Mouse (Mus musculus) stomach, postnatal 0 days (tissue): ENCODE measurements around the gene Ern1. TPM values are rescaled to one million over a fixed set of nuclear protein-coding genes. Genes with fewer than 3 reads are reported as not detected.

Experiments
- ATAC-seq: fragments of 200-750 bp; cut with Nextera tagmentation; 2 replicates; pipeline ENCODE4 v1.8.0; 2017; ENCODE audit not compliant: low FRiP score, low TSS enrichment
- DNase-seq: peaks from one replicate; pipeline ENCODE4 v3.0.0-alpha.2; 2016; ENCODE audit warnings: low spot score
- H3K27ac ChIP-seq: fragments of 300-500 bp; sonication (generic); replicated peaks from 2 replicates; pipeline ENCODE4 v1.5.1; 2014; ENCODE audit warnings: mild to moderate bottlenecking, control low read depth
- H3K27me3 ChIP-seq: fragments of 300-500 bp; sonication (generic); 2 replicates; pipeline ENCODE4 v1.6.1; 2014; ENCODE audit warnings: low read length; ENCODE audit not compliant: control insufficient read depth, insufficient read depth
- H3K36me3 ChIP-seq: fragments of 300-500 bp; sonication (generic); 2 replicates; pipeline ENCODE4 v1.6.1; 2014; ENCODE audit warnings: low read length, mixed read lengths; ENCODE audit not compliant: control insufficient read depth, insufficient read depth
- H3K4me1 ChIP-seq: fragments of 300-500 bp; sonication (generic); replicated peaks from 2 replicates; pipeline ENCODE4 v1.6.1; 2014; ENCODE audit warnings: antibody characterized with exemption; ENCODE audit not compliant: control insufficient read depth, insufficient read depth
- H3K4me2 ChIP-seq: fragments of 300-500 bp; sonication (generic); replicated peaks from 2 replicates; pipeline ENCODE4 v1.6.1; 2014; ENCODE audit warnings: low read depth, mild to moderate bottlenecking, control low read depth, moderate library complexity
- H3K4me3 ChIP-seq: fragments of 300-500 bp; sonication (generic); 2 replicates; pipeline ENCODE4 v1.5.1; 2014; ENCODE audit warnings: low read depth, low read length, control low read depth
- H3K9ac ChIP-seq: fragments of 300-500 bp; sonication (generic); 2 replicates; pipeline ENCODE4 v1.6.1; 2014; ENCODE audit warnings: mild to moderate bottlenecking, low read length, control low read depth, mixed read lengths
- H3K9me3 ChIP-seq: fragments of 300-500 bp; sonication (generic); 2 replicates; pipeline ENCODE4 v1.6.1; 2016; ENCODE audit warnings: low read length; ENCODE audit not compliant: control insufficient read depth
- CTCF ChIP-seq: IDR thresholded peaks from 2 replicates; pipeline ENCODE4 v1.5.1; 2016; ENCODE audit warnings: antibody characterized with exemption, low read depth, mild to moderate bottlenecking, moderate library complexity
- EP300 ChIP-seq: optimal IDR thresholded peaks from 2 replicates; pipeline ENCODE3; 2016; ENCODE audit warnings: antibody characterized with exemption
- WGBS: fragments of 180-500 bp; shearing (Covaris S2); extraction: QIAGEN DNeasy Blood & Tissue Kit; methylation state at CpG from one replicate; pipeline ENCODE4 v1.1.7; 2014; 5-methylcytosine and 5-hydroxymethylcytosine counted together
- polyA plus RNA-seq: library from polyadenylated mRNA; unstranded; fragments of >200 nt; fragmentation: Nextera tagmentation; extraction: Ambion mirVana; gene quantifications from 2 replicates; pipeline ENCODE4 v1.2.1, GENCODE M21; 2015

Gene Ern1
- polyA plus RNA-seq, 1 experiment from 2014 or later: 3.7 TPM

- no peak for ATAC-seq
These were observed 19.1 kb downstream of the Ern1 start for GRCm38 (mm10) chr11:106468509-106468908.

GRCm38 (mm10) chr11:106465932-106466331 is 21.7 kb downstream of the Ern1 start:
- H3K27ac ChIP-seq: no peak overlapping the region
- no peaks in the 10 kb centered on the region for H3K27me3 ChIP-seq
- DNase-seq (no peak), ATAC-seq (no peak)
- no peaks in the 10 kb centered on the region for H3K4me1 ChIP-seq
- H3K4me2 ChIP-seq: no peak overlapping the region
- TF ChIP-seq CTCF (no peak), EP300 (no peak)
- H3K9me3 ChIP-seq: no peaks in the 10 kb centered on the region
- WGBS: 55% methylated on average over 4 of the region's 4 CpGs
- H3K9ac ChIP-seq: no peak overlapping the region
- no peaks in the 10 kb centered on the region for H3K36me3 ChIP-seq
- no peak overlapping the region for H3K4me3 ChIP-seq

More at GRCm38 (mm10) chr11:106468509-106468908, 19.1 kb downstream of the Ern1 start:
- Histone ChIP-seq H3K27me3 (no peaks in the 10 kb centered on the region), H3K27ac (no peak overlapping the region), H3K4me2 (no peak overlapping the region), H3K36me3 (no peaks in the 10 kb centered on the region), H3K4me3 (no peak overlapping the region), H3K9ac (no peak overlapping the region), H3K9me3 (no peaks in the 10 kb centered on the region), H3K4me1 (no peaks in the 10 kb centered on the region)
- no peak for DNase-seq
- 84% methylated on average over 1 of the region's 1 CpGs for WGBS
- TF ChIP-seq CTCF (no peak), EP300 (no peak)

- Histone ChIP-seq H3K27me3 (no peaks in the 10 kb centered on the region), H3K4me3 (no peak overlapping the region), H3K9ac (no peak overlapping the region), H3K4me1 (no peaks in the 10 kb centered on the region), H3K4me2 (no peak overlapping the region), H3K27ac (no peak overlapping the region), H3K9me3 (no peaks in the 10 kb centered on the region), H3K36me3 (no peaks in the 10 kb centered on the region)
- no peak for ATAC-seq
- no peak for TF ChIP-seq CTCF
- TF ChIP-seq EP300: no peak
- 97% methylated on average over 1 of the region's 1 CpGs for WGBS
- DNase-seq: no peak
These were observed 22.1 kb downstream of the Ern1 start for GRCm38 (mm10) chr11:106465545-106465903.

DNA sequence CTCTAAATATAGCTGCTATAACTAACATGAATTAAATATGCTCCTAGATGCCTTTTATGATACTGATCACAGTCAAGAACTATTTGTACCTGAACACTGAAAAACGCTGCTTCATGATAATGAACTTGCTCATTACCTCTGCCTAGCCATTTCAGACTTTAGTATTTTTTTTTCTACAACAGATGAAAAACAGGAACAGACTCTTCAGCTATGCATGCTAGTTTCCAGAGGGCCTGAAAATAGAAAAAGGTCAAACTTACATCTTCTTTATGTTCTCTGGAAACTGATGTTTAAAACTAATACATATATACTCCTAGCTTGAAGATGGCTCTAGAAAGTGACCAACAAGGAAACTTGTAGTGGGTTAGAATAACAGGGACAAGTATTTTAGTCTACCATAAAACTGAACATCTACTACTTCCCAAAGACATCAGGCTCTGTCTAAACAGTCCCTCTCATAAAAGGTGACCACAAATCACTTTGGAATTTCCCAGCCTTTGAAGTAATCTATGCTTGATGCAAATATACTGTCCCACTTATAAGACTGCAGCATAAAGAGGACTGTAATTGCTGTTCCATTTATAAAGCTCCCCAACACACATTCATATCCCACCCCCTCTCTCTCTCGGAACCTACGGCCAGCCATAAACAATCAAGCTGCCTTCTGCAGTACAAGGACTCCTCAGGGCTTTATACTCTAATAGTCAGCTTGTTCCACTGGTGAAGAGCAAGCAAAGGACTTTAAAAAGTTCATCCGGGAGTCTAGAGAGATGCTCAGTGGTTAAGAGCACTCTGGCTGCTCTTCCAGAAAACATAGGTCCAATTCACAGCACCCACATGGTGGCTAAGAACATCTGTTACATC is 22.7 kb downstream of the Ern1 start:
- TF ChIP-seq CTCF: no peak
- TF ChIP-seq EP300: no peak
- 62% methylated on average over 4 of the region's 4 CpGs for WGBS
- Histone ChIP-seq H3K36me3 (no peaks in the 10 kb centered on the region), H3K4me2 (no peak overlapping the region), H3K9me3 (no peaks in the 10 kb centered on the region), H3K9ac (no peak overlapping the region), H3K27me3 (no peaks in the 10 kb centered on the region), H3K4me3 (no peak overlapping the region), H3K4me1 (no peaks in the 10 kb centered on the region), H3K27ac (no peak overlapping the region)
- ATAC-seq: no peak
- DNase-seq: no peak

GRCm38 (mm10) chr11:106463845-106464244 is 23.8 kb downstream of the Ern1 start:
- no peaks in the 10 kb centered on the region for H3K4me1 ChIP-seq
- TF ChIP-seq CTCF: no peak
- no peak for TF ChIP-seq EP300
- DNase-seq (no peak), ATAC-seq (no peak)
- H3K4me3 ChIP-seq: no peak overlapping the region
- no peak overlapping the region for H3K4me2 ChIP-seq
- no peak overlapping the region for H3K27ac ChIP-seq
- H3K9me3 ChIP-seq: no peaks in the 10 kb centered on the region
- no peaks in the 10 kb centered on the region for H3K27me3 ChIP-seq
- no peak overlapping the region for H3K9ac ChIP-seq
- WGBS: 66% methylated on average over 5 of the region's 5 CpGs
- H3K36me3 ChIP-seq: no peaks in the 10 kb centered on the region

DNA sequence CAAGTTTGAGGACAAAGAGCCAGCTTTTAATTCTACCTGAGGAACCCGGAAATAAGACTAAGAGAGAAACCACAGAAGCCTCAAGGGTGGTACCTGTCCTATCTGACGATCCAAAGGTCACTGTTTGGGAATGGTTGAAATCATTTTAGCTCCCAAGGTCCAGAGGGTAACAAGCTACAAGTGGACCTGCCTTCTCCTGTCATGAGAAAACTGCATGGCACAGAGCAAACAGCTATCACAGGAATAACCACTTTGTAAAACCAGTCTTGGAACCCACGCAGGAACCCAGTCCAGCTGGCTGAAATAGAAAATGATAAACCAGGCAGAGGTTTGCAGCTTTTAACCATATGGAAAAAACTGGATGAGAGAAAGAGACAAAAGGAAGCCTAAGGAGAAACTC is 25.3 kb downstream of the Ern1 start:
- Histone ChIP-seq H3K4me2 (no peak overlapping the region), H3K4me1 (no peaks in the 10 kb centered on the region), H3K9me3 (no peaks in the 10 kb centered on the region), H3K27ac (0 out of 2 replicates have a peak overlapping the region, but pooled peaks have one; percentile 8), H3K4me3 (no peak overlapping the region), H3K27me3 (no peaks in the 10 kb centered on the region), H3K36me3 (no peaks in the 10 kb centered on the region), H3K9ac (no peak overlapping the region)
- 56% methylated on average over 3 of the region's 3 CpGs for WGBS
- ATAC-seq: no peak
- TF ChIP-seq CTCF: no peak
- no peak for TF ChIP-seq EP300
- no peak for DNase-seq
